Mouse (Mus musculus) cerebellum, adult (tissue): ENCODE data around the gene Npas2.

Experiments used
- ATAC-seq: cut with Nextera tagmentation; 2 replicates; pipeline ENCODE4 v1.9.2; 2017; ENCODE audit warnings: mild to moderate bottlenecking, moderate library complexity, mixed read lengths; ENCODE audit not compliant: insufficient number of reproducible peaks, low FRiP score, low TSS enrichment

Npas2 gene

GRCm38 (mm10) chr1:39280989-39281875 lies 87.7 kb downstream of the Npas2 start:
- no peak for ATAC-seq

- ATAC-seq, result no peak
Observed at GRCm38 (mm10) chr1:39281888-39282287, 88.4 kb downstream of the Npas2 start.

- no peak for ATAC-seq
Observed at GRCm38 (mm10) chr1:39283323-39283722, 89.8 kb downstream of the Npas2 start.

- ATAC-seq, result no peak
Observed at GRCm38 (mm10) chr1:39284786-39285185, 91.3 kb downstream of the Npas2 start.

GRCm38 (mm10) chr1:39287076-39287475 lies 93.5 kb downstream of the Npas2 start:
- no peak for ATAC-seq

- ATAC-seq, result no peak
Observed at GRCm38 (mm10) chr1:39287831-39288230, 94.3 kb downstream of the Npas2 start.

- no peak for ATAC-seq
Observed at GRCm38 (mm10) chr1:39288425-39288824, 94.9 kb downstream of the Npas2 start.

- ATAC-seq, result no peak
Observed at GRCm38 (mm10) chr1:39292001-39292400, 98.5 kb downstream of the Npas2 start.

- ATAC-seq, result no peak
Observed at GRCm38 (mm10) chr1:39298294-39298693, 104.8 kb downstream of the Npas2 start.

GRCm38 (mm10) chr1:39300243-39300642 lies 106.7 kb downstream of the Npas2 start:
- no peak for ATAC-seq

- no peak for ATAC-seq
Observed at GRCm38 (mm10) chr1:39300676-39301075, 107.1 kb downstream of the Npas2 start.

GRCm38 (mm10) chr1:39302246-39302645 lies 108.7 kb downstream of the Npas2 start:
- no peak for ATAC-seq

- ATAC-seq, result no peak
Observed at GRCm38 (mm10) chr1:39303054-39303649, 109.6 kb downstream of the Npas2 start.

- ATAC-seq, result no peak
Observed at GRCm38 (mm10) chr1:39307291-39307690, 113.8 kb downstream of the Npas2 start.

GRCm38 (mm10) chr1:39307971-39308370 lies 114.4 kb downstream of the Npas2 start:
- no peak for ATAC-seq

- no peak for ATAC-seq
Observed at GRCm38 (mm10) chr1:39309548-39309947, 116.0 kb downstream of the Npas2 start.

- ATAC-seq, result no peak
Observed at GRCm38 (mm10) chr1:39312345-39312967, 118.9 kb downstream of the Npas2 start.

- ATAC-seq, result no peak
Observed at GRCm38 (mm10) chr1:39313352-39314245, 120.1 kb downstream of the Npas2 start.

- no peak for ATAC-seq
Observed at GRCm38 (mm10) chr1:39317935-39318334, 124.4 kb downstream of the Npas2 start.

GRCm38 (mm10) chr1:39318870-39319269 lies 125.3 kb downstream of the Npas2 start:
- no peak for ATAC-seq
